Mouse (Mus musculus) cerebellum, adult 2 months (tissue): ENCODE results near the gene Slc47a2.

ENCODE experiments used
- CTCF ChIP-seq: fragments of 200-500 bp; IDR thresholded peaks from 2 replicates; pipeline ENCODE4 v1.5.1; 2011; ENCODE audit warnings: low read depth, mild to moderate bottlenecking, control low read depth, low read length, moderate library complexity, borderline replicate concordance; ENCODE audit not compliant: insufficient read depth
- POLR2A ChIP-seq: fragments of 200-500 bp; IDR thresholded peaks from 2 replicates; pipeline ENCODE4 v1.6.1; 2011; ENCODE audit warnings: low read length, control low read depth, borderline replicate concordance; ENCODE audit not compliant: insufficient read depth

- TF ChIP-seq CTCF (no peak), POLR2A (no peak)
These were observed 46.3 kb upstream of the Slc47a2 start for GRCm38 (mm10) chr11:61388936-61389335.
